Mouse (Mus musculus): ENCODE data around the gene Cyp27b1.

DNA sequence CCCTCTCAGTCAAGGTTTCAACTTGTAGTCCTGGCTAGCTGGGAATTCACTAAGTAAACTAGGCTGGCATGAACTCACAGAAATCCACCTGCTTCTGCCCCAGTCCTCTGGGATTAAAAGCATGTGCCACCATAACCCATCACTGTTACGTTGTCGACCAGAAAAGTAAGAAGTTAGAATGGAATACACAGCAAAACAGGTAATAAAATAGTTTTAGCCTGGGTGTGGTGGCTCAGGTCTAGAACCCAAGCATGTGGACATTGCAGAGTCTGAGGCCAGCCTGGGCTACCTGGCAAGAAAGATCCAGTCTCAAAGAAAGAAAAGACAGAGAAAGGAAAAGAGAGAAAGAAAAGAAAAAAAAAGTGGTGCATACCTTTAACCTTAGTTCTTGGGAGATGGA, 13.5 kb downstream of the Cyp27b1 start:
- TF ChIP-seq CTCF (IDR thresholded peaks at IDR 0.05; ENCODE audit: low read depth, low read length): no peak
- no peak for TF ChIP-seq POLR2A (IDR thresholded peaks at IDR 0.05; ENCODE audit: borderline replicate concordance, low read depth, low read length)
